21 mouse cellular contexts compared by ENCODE assay signal in the genomic region with DNA sequence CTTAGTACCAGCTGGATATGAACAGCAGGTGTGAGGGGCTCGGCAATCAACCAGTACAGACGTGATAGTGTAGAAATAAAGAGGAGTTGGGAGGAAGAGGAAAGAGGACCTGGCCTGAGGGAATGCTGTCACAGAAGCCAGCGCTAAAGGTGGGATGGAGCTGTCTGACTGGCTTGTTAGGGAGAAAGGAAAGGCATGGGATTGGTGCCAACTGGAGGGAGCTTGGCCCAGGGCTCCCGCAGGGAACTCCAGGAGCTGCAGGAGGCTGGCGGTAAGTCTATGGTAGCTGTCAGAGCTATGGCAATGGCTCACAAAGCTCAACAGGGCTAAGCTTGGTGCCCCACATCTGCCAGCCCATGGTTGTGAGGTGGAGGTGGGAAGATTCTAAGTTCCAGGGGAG. TPM values are rescaled to one million over a fixed set of nuclear protein-coding genes. Genes with fewer than 3 reads are reported as not detected.
DNase-seq lines count a peak whose midpoint lies in the region; ATAC-seq lines count a peak whose summit lies in the region.
"Had no signal": no experiment of that assay in that cellular context is flagged by ENCODE, and none has a peak within 500 bp of the region (broad histone marks: within the 10 kb centered on the region; RNA-seq: fewer than 3 reads in every experiment).

No protein-coding gene starts in this region.

- ATAC-seq in cerebellum, adult (ENCODE audit: insufficient number of reproducible peaks, low FRiP score, low TSS enrichment), result no peak
- no peak for ATAC-seq in neural tube, embryonic 13.5 days (ENCODE audit: low read depth)
- ATAC-seq: forebrain, postnatal 0 days had no signal

- H3K4me3 ChIP-seq in neural tube, embryonic 13.5 days, result no peak overlapping the region
- H3K4me3 ChIP-seq: forebrain, embryonic 10.5 days; limb, embryonic 12.5 days; liver, embryonic 13.5 days had no signal

- 0 out of 2 replicates have a peak overlapping the region, but pooled peaks have one; percentile 17 for H3K9ac ChIP-seq in neural tube, embryonic 13.5 days
- H3K9ac ChIP-seq: forebrain, postnatal 0 days; hindbrain, embryonic 14.5 days; limb, embryonic 12.5 days; liver, embryonic 13.5 days had no signal

- peak; percentile 18 for DNase-seq in cerebellum, adult 9-10 months
- DNase-seq in kidney, postnatal 36 days, result peak; percentile 26 to 52
- no peak for DNase-seq in kidney, adult 18-20 months
- DNase-seq in neural tube, embryonic 10.5 days (ENCODE audit: extremely low spot score, low spot score), result no peak
- DNase-seq in gastrocnemius, postnatal 10 days, result no peak
- DNase-seq: adrenal gland, adult 8-10 months; cerebellum, adult 11 months; cerebellum, postnatal 25 days; forebrain, postnatal 0 days; heart, postnatal 14 days; layer of hippocampus, adult 9-11 months; liver, embryonic 13.5 days; spleen, adult 18-20 months; thymus, postnatal 36 days had no signal

- no peak overlapping the region for H3K27ac ChIP-seq in neural tube, embryonic 13.5 days (replicated peaks)
- H3K27ac ChIP-seq: forebrain, embryonic 10.5 days; hindbrain, embryonic 14.5 days; limb, embryonic 12.5 days; liver, embryonic 13.5 days had no signal

- peaks cover 24% of the 10 kb centered on the region for H3K4me1 ChIP-seq in neural tube, embryonic 13.5 days (replicated peaks)

- H3K27me3 ChIP-seq in neural tube, embryonic 13.5 days, result peaks cover 35% of the 10 kb centered on the region
- H3K27me3 ChIP-seq: CH12.LX; liver, embryonic 13.5 days had no signal

- H3K36me3 ChIP-seq in neural tube, embryonic 13.5 days, result no peaks in the 10 kb centered on the region
- H3K36me3 ChIP-seq: forebrain, embryonic 10.5 days; limb, embryonic 12.5 days; liver, embryonic 13.5 days had no signal

- H3K9me3 ChIP-seq in neural tube, embryonic 13.5 days, result no peaks in the 10 kb centered on the region
- H3K9me3 ChIP-seq: forebrain, embryonic 10.5 days; limb, embryonic 12.5 days; liver, embryonic 13.5 days had no signal

- H3K4me2 ChIP-seq in neural tube, embryonic 13.5 days, result no peak overlapping the region
- H3K4me2 ChIP-seq: heart, embryonic 11.5 days; hindbrain, embryonic 14.5 days; limb, embryonic 12.5 days; liver, embryonic 13.5 days had no signal

- 37% methylated on average over 5 of the region's 5 CpGs for WGBS in neural tube, embryonic 13.5 days

RNA-seq across cellular contexts. Expression of gene Map1s, which starts 3.5 kb away (rescaled TPM):
- polyA plus RNA-seq in neural tube, embryonic 13.5 days (2015; fragmentation: Nextera tagmentation; extraction: Ambion mirVana), result 55.4 and 60.7 TPM in 2 replicates
- total RNA-seq in gastrocnemius, postnatal 10 days (2021), result 10 to 100 TPM; 17.3 to 24.5 TPM

RNA-seq across cellular contexts. Expression of gene Rpl18a, which starts 5.0 kb away (rescaled TPM):
- polyA plus RNA-seq in neural tube, embryonic 13.5 days (2015; fragmentation: Nextera tagmentation; extraction: Ambion mirVana), result 2,220 and 2,572 TPM in 2 replicates
- 1,000 to 10,000 TPM; 1,533 to 1,604 TPM for total RNA-seq in gastrocnemius, postnatal 10 days (2021)

RNA-seq across cellular contexts. Expression of gene Slc5a5, which starts 9.7 kb away (rescaled TPM):
- 1.6 TPM in 2 replicates for polyA plus RNA-seq in neural tube, embryonic 13.5 days (2015; fragmentation: Nextera tagmentation; extraction: Ambion mirVana)
- under 1 TPM in 1 of 2 experiments, not detected in 1; 0.09 TPM for total RNA-seq in gastrocnemius, postnatal 10 days (2021)
- total RNA-seq: adrenal gland, adult 8-10 months had no signal

RNA-seq across cellular contexts. Expression of gene Ccdc124, which starts 28.5 kb away (rescaled TPM):
- polyA plus RNA-seq in neural tube, embryonic 13.5 days (2015; fragmentation: Nextera tagmentation; extraction: Ambion mirVana), result 148 and 156 TPM in 2 replicates
- 10 to 100 TPM; 42.8 to 45.0 TPM for total RNA-seq in gastrocnemius, postnatal 10 days (2021)

RNA-seq across cellular contexts. Expression of gene Kcnn1, which starts 39.2 kb away (rescaled TPM):
- 17.5 and 17.9 TPM in 2 replicates for polyA plus RNA-seq in neural tube, embryonic 13.5 days (2015; fragmentation: Nextera tagmentation; extraction: Ambion mirVana)
- 1 to 10 TPM; 3.7 to 3.8 TPM for total RNA-seq in gastrocnemius, postnatal 10 days (2021)

Comparison
In these comparisons a context has a peak if more than half of its experiments do, and no peak if none do; other contexts are left out.
1. DNase-seq: peak in cerebellum, adult 9-10 months (single experiment) and kidney, postnatal 36 days (2 of 2); none in kidney, adult 18-20 months (single experiment), neural tube, embryonic 10.5 days (single experiment) and gastrocnemius, postnatal 10 days (single experiment).